Mouse (Mus musculus) urinary bladder, postnatal 36 days (tissue): ENCODE data around the gene Ndufa11.

Experiments
- DNase-seq, 2 experiments: peaks; one replicate each; pipeline ENCODE4 v3.0.0; 2022; ENCODE audit warnings: low spot score in 2 of 2, mixed read lengths in 1 of 2

Ndufa11 gene

GRCm38 (mm10) chr17:56717363-56718058 lies at the start of gene Ndufa11, which contains the start of gene Vmac:
TSS of gene Ndufa11 (plus strand) at chr17:56717767.
TSS of gene Vmac (minus strand) at chr17:56718022.
- peak; percentile 93 for DNase-seq

- peak; percentile 71 to 78 for DNase-seq
Measured at GRCm38 (mm10) chr17:56668384-56669144, 49.0 kb upstream of the Ndufa11 start.

- no peak for DNase-seq
Measured at GRCm38 (mm10) chr17:56669766-56670165, 47.8 kb upstream of the Ndufa11 start.

- peak; percentile 96 to 99 for DNase-seq
Measured at GRCm38 (mm10) chr17:56672941-56673646, 44.5 kb upstream of the Ndufa11 start, which contains the start of gene Ranbp3. TSS of gene Ranbp3 (plus strand) at chr17:56673294.

GRCm38 (mm10) chr17:56673647-56674416 lies 43.7 kb upstream of the Ndufa11 start:
- DNase-seq: peak in 1 of 2 experiments; percentile 17

GRCm38 (mm10) chr17:56681791-56682190 lies 35.8 kb upstream of the Ndufa11 start:
- DNase-seq: no peak

- no peak for DNase-seq
Measured at GRCm38 (mm10) chr17:56682880-56683279, 34.7 kb upstream of the Ndufa11 start.

GRCm38 (mm10) chr17:56683546-56684140 lies 33.9 kb upstream of the Ndufa11 start:
- no peak for DNase-seq

GRCm38 (mm10) chr17:56684649-56685048 lies 32.9 kb upstream of the Ndufa11 start:
- DNase-seq: no peak

- DNase-seq: no peak
Measured at GRCm38 (mm10) chr17:56686801-56687200, 30.8 kb upstream of the Ndufa11 start.

- DNase-seq: no peak
Measured at GRCm38 (mm10) chr17:56688045-56688444, 29.5 kb upstream of the Ndufa11 start.

GRCm38 (mm10) chr17:56688689-56689088 lies 28.9 kb upstream of the Ndufa11 start:
- DNase-seq: no peak

- no peak for DNase-seq
Measured at GRCm38 (mm10) chr17:56693395-56693794, 24.2 kb upstream of the Ndufa11 start.

- DNase-seq: peak in 1 of 2 experiments; percentile 26
Measured at GRCm38 (mm10) chr17:56693851-56694310, 23.7 kb upstream of the Ndufa11 start.

- no peak for DNase-seq
Measured at GRCm38 (mm10) chr17:56700451-56700850, 17.1 kb upstream of the Ndufa11 start.

GRCm38 (mm10) chr17:56703038-56703437 lies 14.5 kb upstream of the Ndufa11 start:
- DNase-seq: no peak

- no peak for DNase-seq
Measured at GRCm38 (mm10) chr17:56706515-56706914, 11.1 kb upstream of the Ndufa11 start.

- DNase-seq: no peak
Measured at GRCm38 (mm10) chr17:56708692-56709091, 8.9 kb upstream of the Ndufa11 start.

GRCm38 (mm10) chr17:56709708-56710107 lies 7.9 kb upstream of the Ndufa11 start:
- DNase-seq: no peak

GRCm38 (mm10) chr17:56715360-56715759 lies 2.2 kb upstream of the Ndufa11 start:
- no peak for DNase-seq
